Mouse (Mus musculus) liver, postnatal 0 days (tissue): ENCODE measurements around the gene Man1c1.

Source experiments
- CTCF ChIP-seq: sonication (generic); IDR thresholded peaks from 2 replicates; pipeline ENCODE4 v1.5.1; 2016; ENCODE audit warnings: antibody characterized with exemption, low read depth
- EP300 ChIP-seq: IDR thresholded peaks from 2 replicates; pipeline ENCODE4 v1.6.1; 2016; ENCODE audit warnings: antibody characterized with exemption, low read depth, mild to moderate bottlenecking

DNA sequence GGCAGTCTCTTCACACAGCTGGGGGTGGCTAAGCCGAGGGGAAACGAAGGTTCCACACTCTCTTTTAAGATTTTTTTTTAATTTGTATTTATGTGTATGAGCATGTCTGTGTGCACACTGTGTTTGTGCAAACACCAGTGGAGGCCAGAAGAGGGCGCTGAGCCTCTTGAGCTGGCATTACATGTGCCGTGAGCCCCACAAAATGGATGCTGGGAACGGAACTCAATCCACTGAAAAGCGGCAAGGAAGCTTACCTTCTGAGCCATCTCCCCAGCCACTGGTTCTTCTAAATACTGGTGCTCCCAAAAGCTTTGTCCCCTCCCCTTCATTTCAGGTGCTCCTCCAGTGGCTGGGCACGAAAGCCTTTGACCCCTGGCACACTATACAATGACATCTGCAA lies 22.3 kb downstream of the Man1c1 start:
- TF ChIP-seq CTCF (peak; percentile 34; the same call in 1 of the 2 replicates), EP300 (no peak)
